Mouse (Mus musculus) stomach, postnatal 0 days (tissue): ENCODE data around the gene Trim8.

Experiments
- CTCF ChIP-seq: IDR thresholded peaks from 2 replicates; pipeline ENCODE4 v1.5.1; 2016; ENCODE audit warnings: antibody characterized with exemption, low read depth, mild to moderate bottlenecking, moderate library complexity
- EP300 ChIP-seq: optimal IDR thresholded peaks from 2 replicates; pipeline ENCODE3; 2016; ENCODE audit warnings: antibody characterized with exemption

- TF ChIP-seq CTCF (peak; percentile 31), EP300 (no peak)
Observed at GRCm38 (mm10) chr19:46558009-46558408, 56.5 kb downstream of the Trim8 start.
